Mouse (Mus musculus): ENCODE results near the gene Cryba2. TPM values are rescaled to one million over a fixed set of nuclear protein-coding genes. Genes with fewer than 3 reads are reported as not detected.

The Cryba2 gene
- polyA plus RNA-seq, 1 experiment, result 0.36 TPM

- DNase-seq (ENCODE audit: extremely low spot score in 1 of 2, low spot score in 1 of 2), result no peak
Measured at GRCm38 (mm10) chr1:74884196-74885141, 8.5 kb downstream of the Cryba2 start.

GRCm38 (mm10) chr1:74883441-74883840, 9.5 kb downstream of the Cryba2 start:
- DNase-seq (ENCODE audit: extremely low spot score in 1 of 2, low spot score in 1 of 2), result no peak

GRCm38 (mm10) chr1:74882828-74883227, 10.1 kb downstream of the Cryba2 start:
- no peak for DNase-seq (ENCODE audit: extremely low spot score in 1 of 2, low spot score in 1 of 2)

GRCm38 (mm10) chr1:74882055-74882734, 10.7 kb downstream of the Cryba2 start:
- no peak for DNase-seq (ENCODE audit: extremely low spot score in 1 of 2, low spot score in 1 of 2)

GRCm38 (mm10) chr1:74880785-74881360, 12.1 kb downstream of the Cryba2 start:
- peak in 1 of 2 experiments; percentile 87 for DNase-seq (ENCODE audit: extremely low spot score in 1 of 2, low spot score in 1 of 2)

- DNase-seq (ENCODE audit: extremely low spot score in 1 of 2, low spot score in 1 of 2), result no peak
Measured at GRCm38 (mm10) chr1:74877199-74877598, 15.7 kb downstream of the Cryba2 start.

- no peak for DNase-seq (ENCODE audit: extremely low spot score in 1 of 2, low spot score in 1 of 2)
Measured at GRCm38 (mm10) chr1:74872218-74872617, 20.7 kb downstream of the Cryba2 start.

DNA sequence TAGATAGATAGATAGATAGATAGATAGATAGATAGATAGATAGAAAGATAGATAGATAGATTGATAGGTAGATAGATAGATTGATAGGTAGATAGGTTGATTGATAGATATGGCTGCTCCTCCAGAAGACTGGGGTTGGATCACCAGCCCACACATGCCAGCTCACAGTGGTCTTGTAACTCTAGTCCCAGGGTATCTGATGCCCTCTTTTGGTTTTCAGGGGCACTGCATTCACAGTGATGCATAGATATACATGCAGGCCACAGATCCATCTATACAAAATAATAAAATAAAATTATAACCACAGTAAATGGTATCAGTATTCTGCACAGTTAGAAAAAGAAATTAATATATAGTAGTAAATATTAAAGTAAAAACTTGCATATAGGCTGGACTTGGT, 31.2 kb downstream of the Cryba2 start:
- DNase-seq (ENCODE audit: extremely low spot score in 1 of 2, low spot score in 1 of 2), result no peak

- peak in 1 of 2 experiments; percentile 54 for DNase-seq (ENCODE audit: extremely low spot score in 1 of 2, low spot score in 1 of 2)
Measured at GRCm38 (mm10) chr1:74859223-74859984, 33.5 kb downstream of the Cryba2 start.

DNA sequence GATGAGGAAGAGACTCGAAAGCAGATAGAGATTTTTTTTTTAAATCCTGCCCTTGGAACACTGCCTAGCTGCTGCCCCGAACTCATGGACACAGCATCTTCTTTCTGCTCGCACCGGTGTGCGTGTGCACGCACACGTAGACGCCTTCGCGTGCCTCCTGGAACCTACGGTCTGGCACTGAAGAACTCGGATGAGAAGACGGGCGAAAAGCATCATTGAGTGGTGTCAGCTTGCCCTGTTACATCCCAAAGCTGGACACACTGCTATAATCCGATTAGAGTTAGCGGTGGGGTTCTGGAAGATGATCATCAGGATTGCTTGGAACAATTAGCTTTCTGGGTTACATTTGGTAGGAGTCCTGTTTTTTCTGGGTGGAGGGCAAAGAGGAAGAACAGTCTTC, 34.1 kb downstream of the Cryba2 start:
- DNase-seq (ENCODE audit: extremely low spot score in 1 of 2, low spot score in 1 of 2), result peak in 1 of 2 experiments; percentile 49

- peak; percentile 85 to 96 for DNase-seq (ENCODE audit: extremely low spot score in 1 of 2, low spot score in 1 of 2)
Measured at GRCm38 (mm10) chr1:74858171-74858719, 34.7 kb downstream of the Cryba2 start.

DNA sequence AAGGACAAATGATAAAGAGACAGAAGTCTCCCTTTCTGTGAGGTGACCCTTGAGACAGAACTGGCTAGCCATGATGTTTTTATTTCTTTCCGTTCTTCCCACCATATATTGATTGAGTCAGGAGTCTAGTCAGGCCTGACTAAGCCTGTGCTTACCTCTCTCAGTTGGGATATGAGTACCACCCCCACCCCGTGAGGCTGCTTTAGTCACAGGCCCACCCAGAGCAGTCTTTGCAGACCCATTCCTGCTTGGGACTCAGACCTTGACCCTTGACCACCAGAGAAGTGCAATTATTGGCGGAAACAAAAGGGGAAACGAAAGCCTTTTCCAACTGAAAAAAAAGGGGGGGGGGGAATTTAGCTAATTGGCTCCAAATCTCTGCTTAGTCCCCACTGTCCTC, 35.3 kb downstream of the Cryba2 start:
- DNase-seq (ENCODE audit: extremely low spot score in 1 of 2, low spot score in 1 of 2), result no peak

- no peak for DNase-seq (ENCODE audit: extremely low spot score in 1 of 2, low spot score in 1 of 2)
Measured at GRCm38 (mm10) chr1:74857201-74857600, 35.7 kb downstream of the Cryba2 start.

- no peak for DNase-seq (ENCODE audit: extremely low spot score in 1 of 2, low spot score in 1 of 2)
Measured at GRCm38 (mm10) chr1:74856791-74857190, 36.2 kb downstream of the Cryba2 start.

GRCm38 (mm10) chr1:74856439-74856720, 36.6 kb downstream of the Cryba2 start:
- no peak for DNase-seq (ENCODE audit: extremely low spot score in 1 of 2, low spot score in 1 of 2)

GRCm38 (mm10) chr1:74855651-74856438, 37.1 kb downstream of the Cryba2 start:
- DNase-seq (ENCODE audit: extremely low spot score in 1 of 2, low spot score in 1 of 2), result peak in 1 of 2 experiments; percentile 20

DNA sequence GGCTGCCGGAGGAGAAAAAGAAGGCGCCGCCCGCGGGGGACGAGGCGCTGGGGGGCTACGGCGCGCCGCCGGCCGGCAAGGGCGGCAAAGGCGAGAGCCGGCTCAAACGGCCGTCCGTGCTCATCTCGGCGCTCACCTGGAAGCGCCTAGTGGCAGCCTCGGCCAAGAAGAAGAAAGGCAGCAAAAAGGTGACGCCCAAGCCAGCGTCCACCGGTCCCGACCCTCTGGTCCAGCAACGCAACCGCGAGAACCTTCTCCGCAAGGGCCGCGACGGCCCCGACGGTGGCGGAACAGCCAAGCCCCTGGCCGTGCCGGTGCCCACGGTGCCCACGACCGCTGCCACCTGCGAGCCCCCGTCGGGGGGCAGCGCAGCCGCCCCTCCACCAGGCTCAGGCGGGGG, 37.8 kb downstream of the Cryba2 start:
- no peak for DNase-seq (ENCODE audit: extremely low spot score in 1 of 2, low spot score in 1 of 2)

DNA sequence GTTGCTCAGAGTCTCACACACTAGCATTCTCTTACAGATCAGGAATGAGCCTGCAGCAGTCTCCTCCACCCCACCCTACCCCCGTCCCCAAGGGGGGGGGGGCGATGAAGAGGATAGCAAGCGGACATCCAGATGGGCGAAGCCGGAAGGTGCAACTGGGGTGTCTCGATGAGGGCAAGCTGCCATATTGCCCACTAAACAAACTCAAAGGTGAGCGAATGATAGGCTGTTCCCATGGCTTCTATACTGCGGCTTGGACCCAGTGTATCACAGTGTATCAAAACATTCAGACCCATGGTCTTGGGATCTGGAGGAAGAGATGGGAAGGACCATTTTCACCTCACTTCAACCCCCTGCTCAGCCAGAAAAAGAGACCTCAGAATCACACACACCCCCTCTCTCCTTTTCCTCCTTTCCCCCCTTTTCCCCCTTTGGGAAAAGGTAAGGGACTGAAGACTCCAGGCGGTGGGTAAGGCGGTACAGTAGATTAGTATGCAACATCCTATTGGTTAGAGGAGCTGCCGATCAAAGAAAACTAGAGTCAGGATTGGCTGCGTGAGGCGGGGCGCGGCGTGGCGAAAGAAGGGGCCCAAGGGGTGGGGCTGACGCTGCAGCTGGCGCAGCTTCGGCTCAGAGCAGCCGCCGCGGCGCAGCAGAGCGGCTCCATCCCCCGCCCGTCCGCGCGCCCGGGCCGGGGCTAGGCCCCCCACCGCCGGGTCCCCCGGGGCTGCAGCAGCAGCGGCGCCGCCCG, 38.5 kb downstream of the Cryba2 start, which contains the start of gene Cdk5r2:
Gene Cdk5r2, plus strand, starts transcription at position 629 of the 751 bp plus-strand sequence.
- DNase-seq (ENCODE audit: extremely low spot score in 1 of 2, low spot score in 1 of 2), result peak; percentile 93 to 100

Data from frontal cortex, adult 2 months (tissue).